Mouse (Mus musculus) forebrain, embryonic 14.5 days (tissue): ENCODE measurements at regions not wholly inside any gene's neighbourhood (a gene's known extent, or its start where the extent isn't known, plus 50 kb on each side); places are given as distances from the start of the nearest gene placed in this dataset.
"Not testable (repeated sequence)": the region's sequence is repeated elsewhere in the genome, so short reads cannot be mapped to it uniquely, and the experiment has no call there.

Experiments used
- ATAC-seq: fragments of 200-750 bp; cut with Nextera tagmentation; 2 replicates; pipeline ENCODE4 v1.8.0; 2017; ENCODE audit warnings: mild to moderate bottlenecking, moderate library complexity
- DNase-seq: peaks from one replicate; pipeline ENCODE4 v3.0.0-alpha.2; 2015; ENCODE audit warnings: low spot score
- H3K27ac ChIP-seq: fragments of 300-500 bp; sonication (generic); 2 replicates; pipeline ENCODE4 v1.5.1; 2014; ENCODE audit warnings: low read depth, mild to moderate bottlenecking, control low read depth, low read length, moderate library complexity
- H3K27me3 ChIP-seq: fragments of 300-500 bp; sonication (generic); replicated peaks from 2 replicates; pipeline ENCODE4 v1.6.1; 2014; ENCODE audit warnings: low read length, control low read depth, mixed read lengths; ENCODE audit not compliant: control insufficient read depth, insufficient read depth
- H3K36me3 ChIP-seq: fragments of 300-500 bp; sonication (generic); 2 replicates; pipeline ENCODE4 v1.6.1; 2014; ENCODE audit warnings: low read length, control low read depth; ENCODE audit not compliant: control insufficient read depth, insufficient read depth
- H3K4me1 ChIP-seq: fragments of 300-500 bp; sonication (generic); 2 replicates; pipeline ENCODE4 v1.6.1; 2014; ENCODE audit warnings: antibody characterized with exemption, low read length, control low read depth; ENCODE audit not compliant: control insufficient read depth, insufficient read depth
- H3K4me2 ChIP-seq: fragments of 300-500 bp; sonication (generic); 2 replicates; pipeline ENCODE4 v1.6.1; 2014; ENCODE audit warnings: mild to moderate bottlenecking, control low read depth, low read length
- H3K4me3 ChIP-seq: fragments of 300-500 bp; sonication (generic); 2 replicates; pipeline ENCODE4 v1.5.1; 2014; ENCODE audit warnings: low read depth, low read length, control low read depth
- H3K9ac ChIP-seq: fragments of 300-500 bp; sonication (generic); 2 replicates; pipeline ENCODE4 v1.6.1; 2014; ENCODE audit warnings: mild to moderate bottlenecking, low read length, control low read depth, moderate library complexity
- H3K9me3 ChIP-seq: fragments of 300-500 bp; sonication (generic); replicated peaks from 2 replicates; pipeline ENCODE4 v1.6.1; 2016; ENCODE audit warnings: low read length, control low read depth, mixed read lengths; ENCODE audit not compliant: control insufficient read depth
- WGBS: fragments of 180-500 bp; shearing (Covaris S2); extraction: QIAGEN DNeasy Blood & Tissue Kit; methylation state at CpG from one replicate; pipeline ENCODE4 v1.1.7; 2014; 5-methylcytosine and 5-hydroxymethylcytosine counted together

DNA sequence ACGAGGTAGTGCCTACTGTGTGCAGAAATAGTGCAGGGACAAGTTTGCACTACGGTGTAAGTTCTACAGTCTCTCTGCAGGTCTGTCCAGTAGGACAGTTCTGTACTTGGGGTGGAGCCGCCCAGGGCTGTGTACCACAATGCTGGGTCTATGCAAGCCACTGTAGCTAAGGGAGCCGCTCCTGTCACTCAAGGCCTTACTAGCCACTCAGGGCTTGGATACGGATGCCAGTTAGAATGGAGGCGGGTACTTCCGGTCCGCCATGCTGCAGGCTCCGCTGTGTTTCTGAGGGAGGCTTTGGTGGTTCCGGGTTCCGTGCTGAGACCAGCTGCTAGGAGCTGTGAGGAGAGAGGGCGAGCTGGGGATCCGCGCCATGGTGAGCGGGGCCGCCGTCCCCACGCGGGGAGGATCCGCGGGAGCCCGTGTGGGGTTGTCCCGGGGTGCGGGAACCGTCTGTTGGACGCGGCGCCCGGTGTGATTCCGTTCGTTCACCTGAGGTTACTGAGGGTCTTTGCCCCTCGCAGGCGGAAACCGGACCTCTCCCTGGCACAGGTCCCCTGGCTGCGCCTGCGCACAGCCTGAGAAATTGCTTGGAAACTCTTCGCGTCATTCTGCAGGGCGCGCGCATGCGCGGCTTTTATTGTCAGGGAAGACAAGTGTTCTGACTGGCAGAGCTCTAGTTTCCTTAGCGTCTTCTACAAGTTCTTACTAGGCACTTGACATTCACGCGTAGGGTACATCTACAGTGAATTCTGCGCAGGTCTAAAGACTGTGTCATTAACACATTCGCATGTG, 51.0 kb upstream of the Zfp873 start:
- peak overlapping the region; percentile 38; the same call in 1 of the 2 replicates for H3K4me2 ChIP-seq
- not testable (repeated sequence) for H3K4me1 ChIP-seq, H3K27me3 ChIP-seq, H3K36me3 ChIP-seq, H3K27ac ChIP-seq, H3K9me3 ChIP-seq
- peak overlapping the region; percentile 40; the same call in 1 of the 2 replicates for H3K9ac ChIP-seq
- peak overlapping the region; percentile 22 for H3K4me3 ChIP-seq
- ATAC-seq: peak; percentile 100
- peak; percentile 94 for DNase-seq
- under 1% methylated on average over 12 of the region's 48 CpGs for WGBS
